Mouse (Mus musculus) MEL (cell line): ENCODE results near the gene Prss21. TPM values are rescaled to one million over a fixed set of nuclear protein-coding genes. Genes with fewer than 3 reads are reported as not detected.
A peak's percentile ranks its signal among the peaks of the same experiment; 100 is the strongest.

Experiments used
- DNase-seq: peaks from one replicate; pipeline ENCODE4 v3.0.0; 2011; ENCODE audit warnings: low read depth, low spot score
- H3K27ac ChIP-seq: 2 replicates; pipeline ENCODE4 v1.5.1; 2012; ENCODE audit warnings: low read depth, mild to moderate bottlenecking, control low read depth, low read length, moderate library complexity; ENCODE audit not compliant: control insufficient read depth
- H3K27me3 ChIP-seq, 2 experiments: fragments of 150-350 bp in 1 of 2; sonication (generic) in 1 of 2; 2 replicates each; pipeline ENCODE4 v1.6.1; 2012; ENCODE audit warnings: low read length in 2 of 2, mild to moderate bottlenecking in 2 of 2, improper control_type of control experiment in 1 of 2, moderate library complexity in 1 of 2; ENCODE audit not compliant: insufficient read depth in 2 of 2, control insufficient read depth in 1 of 2
- H3K36me3 ChIP-seq, 2 experiments: 2 replicates each; pipeline ENCODE4 v1.6.1; 2012 to 2014; ENCODE audit warnings: low read length in 2 of 2, improper control_type of control experiment in 1 of 2, inconsistent platforms in 1 of 2, mild to moderate bottlenecking in 1 of 2; ENCODE audit not compliant: insufficient read depth in 2 of 2, control insufficient read depth in 1 of 2
- H3K4me1 ChIP-seq, 2 experiments: fragments of 150-350 bp in 1 of 2; sonication (generic) in 1 of 2; 2 replicates each; pipeline ENCODE4 v1.6.1; 2012; ENCODE audit warnings: low read length in 2 of 2, improper control_type of control experiment in 1 of 2, mild to moderate bottlenecking in 1 of 2; ENCODE audit not compliant: insufficient read depth in 2 of 2, control insufficient read depth in 1 of 2
- H3K4me3 ChIP-seq, 2 experiments: fragments of 150-350 bp in 1 of 2; sonication (generic) in 1 of 2; 2 replicates each; pipeline ENCODE4 v1.5.1; 2012; ENCODE audit warnings: low read depth in 2 of 2, low read length in 2 of 2, mild to moderate bottlenecking in 2 of 2, moderate library complexity in 2 of 2, control low read depth in 1 of 2, improper control_type of control experiment in 1 of 2; ENCODE audit not compliant: control insufficient read depth in 1 of 2, insufficient read depth in 1 of 2
- H3K79me2 ChIP-seq: 2 replicates; pipeline ENCODE4 v1.6.1; 2012; ENCODE audit warnings: mild to moderate bottlenecking, low read length, moderate library complexity; ENCODE audit not compliant: control insufficient read depth, poor library complexity, insufficient read depth
- H3K9ac ChIP-seq: 2 replicates; pipeline ENCODE4 v1.6.1; 2012; ENCODE audit warnings: low read depth, mild to moderate bottlenecking, control low read depth, low read length, moderate library complexity; ENCODE audit not compliant: control insufficient read depth, poor library complexity, severe bottlenecking
- H3K9me3 ChIP-seq: fragments of 150-350 bp; sonication (generic); replicated peaks from 2 replicates; pipeline ENCODE4 v1.6.1; 2012; ENCODE audit warnings: mild to moderate bottlenecking, low read length, improper control_type of control experiment, moderate library complexity; ENCODE audit not compliant: insufficient read depth
- CHD1 ChIP-seq: IDR thresholded peaks from 2 replicates; pipeline ENCODE4 v1.6.1; 2012; ENCODE audit warnings: low read depth, mild to moderate bottlenecking, inconsistent platforms, low read length, improper control_type of control experiment
- CHD2 ChIP-seq: IDR thresholded peaks from 2 replicates; pipeline ENCODE4 v1.6.1; 2011; ENCODE audit warnings: low read length, improper control_type of control experiment
- CTCF ChIP-seq, 3 experiments: IDR thresholded peaks in 2 of 3; conservative IDR thresholded peaks in 1 of 3; 2 replicates each; pipeline ENCODE4 v1.5.1; 2011 to 2012; ENCODE audit warnings: low read length in 3 of 3, low read depth in 2 of 3, mild to moderate bottlenecking in 2 of 3, improper control_type of control experiment in 1 of 3, inconsistent platforms in 1 of 3, mixed read lengths in 1 of 3, moderate library complexity in 1 of 3; ENCODE audit not compliant: control insufficient read depth in 1 of 3, insufficient read depth in 1 of 3, poor library complexity in 1 of 3, severe bottlenecking in 1 of 3
- E2F4 ChIP-seq: IDR thresholded peaks from 2 replicates; pipeline ENCODE4 v1.6.1; 2011; ENCODE audit warnings: low read depth, low read length, improper control_type of control experiment, borderline replicate concordance
- EP300 ChIP-seq, 2 experiments: IDR thresholded peaks; 2 replicates each; pipeline ENCODE4 v1.6.1; 2011; ENCODE audit warnings: improper control_type of control experiment in 2 of 2, low read length in 2 of 2, low read depth in 1 of 2, mild to moderate bottlenecking in 1 of 2
- ETS1 ChIP-seq: IDR thresholded peaks from 2 replicates; pipeline ENCODE4 v1.6.1; 2012; ENCODE audit warnings: low read depth, mild to moderate bottlenecking, inconsistent platforms, low read length, improper control_type of control experiment, moderate library complexity
- GATA1 ChIP-seq: IDR thresholded peaks from 2 replicates; pipeline ENCODE4 v1.6.1; 2011; ENCODE audit warnings: low read depth, low read length, improper control_type of control experiment
- KAT2A ChIP-seq: conservative IDR thresholded peaks from 2 replicates; pipeline ENCODE4 v1.6.1; 2012; ENCODE audit warnings: low read depth, low read length, improper control_type of control experiment, inconsistent platforms
- MAFK ChIP-seq: IDR thresholded peaks from 2 replicates; pipeline ENCODE4 v1.6.1; 2011; ENCODE audit warnings: low read depth, mild to moderate bottlenecking, low read length, improper control_type of control experiment, borderline replicate concordance
- MAZ ChIP-seq: IDR thresholded peaks from 2 replicates; pipeline ENCODE4 v1.6.1; 2012; ENCODE audit warnings: low read depth, mild to moderate bottlenecking, inconsistent platforms, low read length, improper control_type of control experiment
- MYC ChIP-seq: IDR thresholded peaks from 2 replicates; pipeline ENCODE4 v1.6.1; 2011; ENCODE audit warnings: low read depth, mild to moderate bottlenecking, low read length, improper control_type of control experiment, moderate library complexity
- NELFE ChIP-seq: IDR thresholded peaks from 2 replicates; pipeline ENCODE4 v1.6.1; 2011; ENCODE audit warnings: low read depth, low read length, improper control_type of control experiment
- NRF1 ChIP-seq: IDR thresholded peaks from 2 replicates; pipeline ENCODE4 v1.6.1; 2014; ENCODE audit warnings: low read depth, mild to moderate bottlenecking, inconsistent platforms, low read length, improper control_type of control experiment, moderate library complexity; ENCODE audit not compliant: poor library complexity, insufficient read depth, severe bottlenecking
- POLR2AphosphoS2 ChIP-seq: IDR thresholded peaks from 2 replicates; pipeline ENCODE4 v1.6.1; 2011; ENCODE audit warnings: low read length, improper control_type of control experiment
- RAD21 ChIP-seq: IDR thresholded peaks from 2 replicates; pipeline ENCODE4 v1.6.1; 2011; ENCODE audit warnings: mild to moderate bottlenecking, low read depth, low read length, improper control_type of control experiment
- RCOR1 ChIP-seq: IDR thresholded peaks from 2 replicates; pipeline ENCODE4 v1.6.1; 2012; ENCODE audit warnings: low read depth, mild to moderate bottlenecking, inconsistent platforms, low read length, improper control_type of control experiment
- SIN3A ChIP-seq: IDR thresholded peaks from 2 replicates; pipeline ENCODE4 v1.6.1; 2012; ENCODE audit warnings: low read length, improper control_type of control experiment, inconsistent platforms
- SMC3 ChIP-seq: IDR thresholded peaks from 2 replicates; pipeline ENCODE4 v1.6.1; 2011; ENCODE audit warnings: low read depth, low read length, improper control_type of control experiment
- TAL1 ChIP-seq: IDR thresholded peaks from 2 replicates; pipeline ENCODE4 v1.6.1; 2012; ENCODE audit warnings: mild to moderate bottlenecking, inconsistent platforms, low read length, moderate library complexity, mixed read lengths
- TBP ChIP-seq: IDR thresholded peaks from 2 replicates; pipeline ENCODE4 v1.8.0; 2011; ENCODE audit warnings: low read depth, low read length, improper control_type of control experiment
- TCF12 ChIP-seq: IDR thresholded peaks from 2 replicates; pipeline ENCODE4 v1.6.1; 2014; ENCODE audit warnings: low read depth, mild to moderate bottlenecking, inconsistent platforms, low read length, improper control_type of control experiment, moderate library complexity
- UBTF ChIP-seq: IDR thresholded peaks from 2 replicates; pipeline ENCODE4 v1.6.1; 2012; ENCODE audit warnings: low read depth, mild to moderate bottlenecking, inconsistent platforms, low read length, improper control_type of control experiment, moderate library complexity, borderline replicate concordance; ENCODE audit not compliant: insufficient read depth
- USF2 ChIP-seq, 2 experiments: IDR thresholded peaks; 2 replicates each; pipeline ENCODE4 v1.6.1; 2011 to 2012; ENCODE audit warnings: improper control_type of control experiment in 2 of 2, low read length in 2 of 2, borderline replicate concordance in 1 of 2, inconsistent platforms in 1 of 2, low read depth in 1 of 2, mild to moderate bottlenecking in 1 of 2; ENCODE audit not compliant: insufficient read depth in 1 of 2
- ZC3H11A ChIP-seq: IDR thresholded peaks from 2 replicates; pipeline ENCODE4 v1.6.1; 2012; ENCODE audit warnings: low read depth, mild to moderate bottlenecking, inconsistent platforms, low read length, improper control_type of control experiment
- ZMIZ1 ChIP-seq: IDR thresholded peaks from 2 replicates; pipeline ENCODE4 v1.6.1; 2012; ENCODE audit warnings: low read depth, mild to moderate bottlenecking, inconsistent platforms, low read length, improper control_type of control experiment, moderate library complexity
- polyA plus RNA-seq, 2 experiments: library from polyadenylated mRNA; stranded (reverse) in 1 of 2; unstranded in 1 of 2; fragments of >175 nt in 1 of 2; fragments of >200 nt in 1 of 2; gene quantifications; 2 replicates each; pipeline versions ENCODE4 v1.2.1 to v1.2.4; 2012; ENCODE audit warnings: low replicate concordance in 2 of 2, low read depth in 1 of 2; ENCODE audit not compliant: insufficient read length in 2 of 2, insufficient read depth in 1 of 2, missing spikeins in 1 of 2
- total RNA-seq: library from RNA; depleted of rRNA; stranded (reverse); fragments of 300-350 nt; gene quantifications from 2 replicates; pipeline ENCODE4 v1.2.3, GENCODE M21; 2012

Prss21 gene
- total and polyA plus RNA-seq, 3 experiments: not detected

DNA sequence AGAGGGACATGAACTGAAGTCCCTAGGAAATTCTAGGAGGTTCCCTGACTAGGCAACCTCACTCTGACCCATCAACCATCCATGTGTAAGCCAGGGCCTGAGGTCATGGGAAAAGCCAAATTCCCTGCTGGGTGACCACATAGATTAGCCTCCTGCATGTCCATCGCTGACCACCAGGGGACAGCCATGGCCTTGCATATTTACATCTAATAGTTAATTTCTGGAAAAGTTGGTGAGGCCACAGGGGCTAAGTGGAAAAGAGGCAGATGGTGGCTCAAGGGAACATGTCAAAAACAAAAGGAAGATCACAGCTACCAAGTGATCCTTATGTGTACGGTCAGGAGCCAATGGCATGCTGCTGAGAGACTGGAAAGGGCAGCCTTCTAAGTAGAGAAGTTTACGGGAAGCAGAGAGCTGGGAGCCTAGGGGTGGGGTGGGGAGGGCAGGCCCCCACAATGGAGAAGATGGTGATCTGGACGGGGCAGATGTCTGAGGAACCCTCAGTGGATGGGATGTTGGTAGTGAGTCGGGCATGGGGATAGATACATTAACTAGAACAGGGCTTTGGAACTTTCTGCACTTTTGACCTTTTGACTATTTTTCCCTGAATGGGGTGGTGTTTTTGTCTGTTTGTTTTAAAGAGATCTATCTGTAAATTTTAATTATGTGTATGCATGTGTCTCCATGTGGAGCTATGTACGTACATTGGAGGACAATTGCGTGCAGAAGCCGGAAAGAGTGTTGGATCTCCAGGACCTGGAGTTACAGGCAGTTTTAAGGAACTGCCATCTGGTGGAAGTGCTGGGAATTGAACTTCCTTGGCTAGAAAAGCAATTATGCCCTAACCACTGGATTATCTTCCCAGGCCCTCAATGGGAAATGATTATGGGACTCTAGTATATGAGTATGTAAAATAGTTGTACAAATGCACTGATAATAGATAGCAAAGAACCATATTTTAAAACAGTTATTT is 6.3 kb downstream of the Prss21 start:
- no peaks in the 10 kb centered on the region for H3K36me3 ChIP-seq
- TF ChIP-seq SMC3 (peak; percentile 68), RAD21 (peak; percentile 42), MYC (no peak), POLR2AphosphoS2 (no peak), CTCF (IDR thresholded peaks at IDR 0.05 in 2 of 3, conservative IDR thresholded peaks at IDR 0.05 in 1 of 3; ENCODE audit: control insufficient read depth in 1 of 3, insufficient read depth in 1 of 3, low read depth in 2 of 3, low read length in 3 of 3, poor library complexity in 1 of 3, severe bottlenecking in 1 of 3) (peak; percentile 54 to 62 (median 59)), TAL1 (no peak), NELFE (no peak), E2F4 (no peak), CHD1 (no peak), ZC3H11A (peak; percentile 36), SIN3A (no peak), RCOR1 (no peak)
- TF ChIP-seq, all 39 proteins: peak for 4
- Histone ChIP-seq H3K27ac (no peak overlapping the region), H3K27me3 (peaks cover 0 to 8% of the 10 kb centered on the region in 2 experiments; a peak in 2 of 4 replicates), H3K4me1 (no peaks in the 10 kb centered on the region), H3K4me3 (no peak overlapping the region), H3K79me2 (no peaks in the 10 kb centered on the region), H3K9me3 (no peaks in the 10 kb centered on the region), H3K9ac (no peak overlapping the region)
- DNase-seq: peak; percentile 37

DNA sequence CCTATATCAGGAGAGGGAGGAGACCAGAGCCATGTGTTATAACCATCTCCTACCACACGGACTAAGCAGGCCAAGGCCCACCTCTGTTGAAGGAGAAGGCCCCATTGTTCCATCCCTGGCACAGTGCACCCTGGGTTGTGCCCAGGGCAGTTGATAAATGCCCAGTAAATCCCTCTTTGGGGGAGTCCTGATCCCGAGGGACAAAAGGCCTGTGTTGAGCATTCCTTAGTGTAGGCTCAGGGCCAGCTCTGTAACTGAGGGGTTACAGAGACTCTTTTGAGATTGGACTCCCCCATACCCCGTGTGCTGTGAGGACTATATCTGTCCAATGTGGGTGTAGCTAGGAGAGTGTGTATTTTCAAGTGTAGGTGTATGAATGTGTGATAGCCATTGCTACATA is 8.9 kb downstream of the Prss21 start:
- H3K9ac ChIP-seq: no peak overlapping the region
- no peaks in the 10 kb centered on the region for H3K36me3 ChIP-seq
- DNase-seq: no peak
- no peak overlapping the region for H3K27ac ChIP-seq
- no peaks in the 10 kb centered on the region for H3K9me3 ChIP-seq
- no peak overlapping the region for H3K4me3 ChIP-seq
- H3K79me2 ChIP-seq: no peaks in the 10 kb centered on the region
- H3K27me3 ChIP-seq: peaks cover 0 to 4% of the 10 kb centered on the region in 2 experiments; a peak in 1 of 4 replicates
- TF ChIP-seq UBTF: no peak
- TF ChIP-seq NRF1: no peak
- no peak for TF ChIP-seq MAZ
- no peak for TF ChIP-seq CTCF (IDR thresholded peaks at IDR 0.05 in 2 of 3, conservative IDR thresholded peaks at IDR 0.05 in 1 of 3; ENCODE audit: control insufficient read depth in 1 of 3, insufficient read depth in 1 of 3, low read depth in 2 of 3, low read length in 3 of 3, poor library complexity in 1 of 3, severe bottlenecking in 1 of 3)
- no peak for TF ChIP-seq CHD2
- TF ChIP-seq TCF12: no peak
- TF ChIP-seq TBP: no peak
- TF ChIP-seq GATA1: no peak
- no peak for TF ChIP-seq SMC3
- no peak for TF ChIP-seq MYC
- no peak for TF ChIP-seq RCOR1
- no peak for TF ChIP-seq SIN3A
- TF ChIP-seq USF2 (IDR thresholded peaks at IDR 0.05; ENCODE audit: borderline replicate concordance in 1 of 2, insufficient read depth in 1 of 2, low read depth in 1 of 2, low read length in 2 of 2): no peak
- no peak for TF ChIP-seq ZMIZ1
- no peak for TF ChIP-seq E2F4
- TF ChIP-seq MAFK: no peak
- TF ChIP-seq EP300 (IDR thresholded peaks at IDR 0.05; ENCODE audit: low read depth in 1 of 2, low read length in 2 of 2): no peak
- no peak for TF ChIP-seq KAT2A
- TF ChIP-seq ZC3H11A: no peak
- no peak for TF ChIP-seq ETS1
- no peaks in the 10 kb centered on the region for H3K4me1 ChIP-seq
